Mouse (Mus musculus): ENCODE measurements around the gene Eaf2. TPM values are rescaled to one million over a fixed set of nuclear protein-coding genes. Genes with fewer than 3 reads are reported as not detected.
"Not testable (repeated sequence)": the region's sequence is repeated elsewhere in the genome, so short reads cannot be mapped to it uniquely, and the experiment has no call there.

Gene Eaf2
- total RNA-seq, 2 experiments from 2014 or later: 1.5 to 3.0 TPM

GRCm38 (mm10) chr16:36851202-36851601 lies 23.6 kb downstream of the Eaf2 start:
- DNase-seq (ENCODE audit: low spot score in 2 of 2): no peak

- DNase-seq (ENCODE audit: low spot score in 2 of 2): not testable (repeated sequence)
These were observed 27.9 kb downstream of the Eaf2 start for GRCm38 (mm10) chr16:36846894-36847293.

GRCm38 (mm10) chr16:36828820-36829219 lies 46.0 kb downstream of the Eaf2 start:
- DNase-seq (ENCODE audit: low spot score in 2 of 2): peak in 1 of 2 experiments; percentile 15

- peak; percentile 74 to 75 for DNase-seq (ENCODE audit: low spot score in 2 of 2)
These were observed 46.6 kb downstream of the Eaf2 start, which contains the start of gene Iqcb1 for GRCm38 (mm10) chr16:36828054-36828786. Gene Iqcb1 (plus strand): TSS chr16:36828385.

GRCm38 (mm10) chr16:36827611-36828053 lies 47.2 kb downstream of the Eaf2 start:
- DNase-seq (ENCODE audit: low spot score in 2 of 2): no peak

DNA sequence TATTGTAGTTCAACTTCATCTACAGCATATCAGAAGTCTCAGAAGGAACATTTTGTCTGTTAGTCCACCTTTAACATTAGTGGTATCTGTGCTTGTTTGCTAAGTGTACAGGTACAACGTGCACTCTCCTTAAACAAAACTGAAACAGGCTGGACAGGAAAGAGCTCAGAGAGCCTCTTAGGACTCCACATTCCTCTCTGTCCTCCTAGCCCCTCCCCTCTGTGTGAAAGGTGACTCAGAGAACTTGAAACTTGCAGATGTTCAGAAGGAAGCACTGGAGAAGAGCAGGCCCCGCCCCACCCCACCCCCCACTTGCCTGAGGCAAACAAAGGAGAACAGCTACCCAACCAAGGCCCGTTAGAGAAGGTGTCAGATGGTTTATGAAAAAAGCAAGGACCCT lies 53.3 kb downstream of the Eaf2 start:
- DNase-seq (ENCODE audit: low spot score in 2 of 2): no peak

GRCm38 (mm10) chr16:36820747-36821146 lies 54.1 kb downstream of the Eaf2 start:
- DNase-seq (ENCODE audit: low spot score in 2 of 2): no peak

GRCm38 (mm10) chr16:36820016-36820415 lies 54.8 kb downstream of the Eaf2 start:
- no peak for DNase-seq (ENCODE audit: low spot score in 2 of 2)

GRCm38 (mm10) chr16:36817321-36817926 lies 57.4 kb downstream of the Eaf2 start:
- peak; percentile 78 to 94 for DNase-seq (ENCODE audit: low spot score in 2 of 2)

- DNase-seq (ENCODE audit: low spot score in 2 of 2): no peak
These were observed 57.9 kb downstream of the Eaf2 start for GRCm38 (mm10) chr16:36816916-36817315.

- no peak for DNase-seq (ENCODE audit: low spot score in 2 of 2)
These were observed 61.1 kb downstream of the Eaf2 start for GRCm38 (mm10) chr16:36813680-36814079.

- DNase-seq (ENCODE audit: low spot score in 2 of 2): no peak
These were observed 66.2 kb downstream of the Eaf2 start for GRCm38 (mm10) chr16:36808616-36809015.

GRCm38 (mm10) chr16:36802361-36802760 lies 72.4 kb downstream of the Eaf2 start:
- DNase-seq (ENCODE audit: low spot score in 2 of 2): no peak

GRCm38 (mm10) chr16:36798334-36798733 lies 76.5 kb downstream of the Eaf2 start:
- DNase-seq (ENCODE audit: low spot score in 2 of 2): no peak

DNA sequence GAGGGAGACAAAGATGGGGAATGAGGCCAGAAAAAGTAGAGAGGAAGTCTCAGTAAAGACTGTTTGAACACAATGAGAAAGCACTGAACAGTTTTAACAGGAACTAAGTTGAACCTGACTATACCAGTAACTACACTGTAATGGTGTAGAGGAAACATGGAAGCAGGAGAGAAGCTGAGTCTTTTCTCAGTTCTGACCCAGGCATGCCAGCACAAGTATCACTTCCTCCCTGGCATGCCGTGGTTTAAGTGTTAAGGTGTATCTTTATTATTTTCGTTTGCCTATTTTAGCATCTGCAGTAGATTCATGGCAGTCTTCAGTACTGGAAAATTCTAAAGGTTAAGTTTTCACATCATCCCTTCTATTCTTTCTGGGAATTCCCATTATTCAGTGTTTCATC lies 79.8 kb downstream of the Eaf2 start:
- DNase-seq (ENCODE audit: low spot score in 2 of 2): no peak

DNA sequence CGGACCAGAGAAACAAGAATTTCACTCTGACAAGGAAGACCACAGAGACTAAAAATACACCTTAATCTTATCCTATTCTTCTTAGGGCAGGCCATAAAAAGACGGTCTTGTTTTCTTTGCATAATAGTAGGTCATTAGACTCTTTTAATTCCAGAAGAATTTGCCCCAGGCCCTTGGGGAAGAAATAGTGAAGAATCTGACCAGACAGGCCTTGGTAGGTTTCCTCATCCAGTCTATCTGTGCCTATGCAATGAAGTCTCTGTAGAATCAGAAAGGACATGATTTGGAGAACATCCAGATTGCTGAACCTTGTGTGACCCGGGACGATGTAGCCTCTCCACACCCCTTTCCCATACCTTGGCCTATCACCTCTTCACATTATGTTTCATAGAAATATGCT lies 84.6 kb downstream of the Eaf2 start:
- DNase-seq (ENCODE audit: low spot score in 2 of 2): no peak

DNA sequence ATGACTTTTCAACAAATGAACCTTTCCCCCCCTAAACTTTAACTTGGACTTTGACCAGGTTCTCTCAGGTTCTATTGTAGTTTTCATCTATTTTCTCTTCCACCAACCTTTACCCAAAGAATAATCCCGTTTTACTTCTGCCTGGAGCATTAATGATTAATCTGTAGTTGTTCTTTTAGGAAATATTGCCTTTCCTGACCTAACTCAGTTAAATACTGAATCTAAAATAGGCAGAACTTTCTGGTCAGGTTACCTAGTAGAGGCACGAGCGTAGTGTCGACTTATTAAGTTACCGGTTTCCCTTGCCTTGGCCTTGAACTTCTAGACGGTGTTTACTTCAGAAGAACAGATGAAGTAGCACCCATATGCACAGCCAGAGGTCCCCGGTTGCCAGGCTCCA lies 88.3 kb downstream of the Eaf2 start:
- DNase-seq (ENCODE audit: low spot score in 2 of 2): no peak

- peak; percentile 48 to 73 for DNase-seq (ENCODE audit: low spot score in 2 of 2)
These were observed 90.0 kb downstream of the Eaf2 start, which contains the start of gene Slc15a2 for GRCm38 (mm10) chr16:36784594-36785313. Gene Slc15a2 (minus strand): TSS chr16:36784962.

DNA sequence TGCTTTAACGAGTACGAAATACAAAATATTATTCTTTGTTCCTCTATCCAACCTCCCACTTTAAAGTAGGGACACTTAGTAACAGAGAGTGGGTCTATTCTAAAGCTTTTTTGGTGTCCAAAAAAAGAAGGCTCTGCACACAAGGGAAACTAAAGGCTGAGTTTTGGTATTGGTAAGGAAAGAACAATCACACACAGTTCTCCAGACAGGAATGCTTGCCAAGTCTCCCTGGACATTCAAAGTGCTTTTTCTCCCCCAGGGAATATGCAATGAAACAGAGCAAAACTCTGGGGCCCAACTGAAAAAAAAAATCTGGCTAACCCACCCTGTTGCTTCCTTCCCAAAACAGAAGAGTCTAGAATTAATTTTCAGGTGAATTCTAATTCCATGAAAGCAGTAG lies 90.7 kb downstream of the Eaf2 start:
- DNase-seq (ENCODE audit: low spot score in 2 of 2): peak in 1 of 2 experiments; percentile 35

DNA sequence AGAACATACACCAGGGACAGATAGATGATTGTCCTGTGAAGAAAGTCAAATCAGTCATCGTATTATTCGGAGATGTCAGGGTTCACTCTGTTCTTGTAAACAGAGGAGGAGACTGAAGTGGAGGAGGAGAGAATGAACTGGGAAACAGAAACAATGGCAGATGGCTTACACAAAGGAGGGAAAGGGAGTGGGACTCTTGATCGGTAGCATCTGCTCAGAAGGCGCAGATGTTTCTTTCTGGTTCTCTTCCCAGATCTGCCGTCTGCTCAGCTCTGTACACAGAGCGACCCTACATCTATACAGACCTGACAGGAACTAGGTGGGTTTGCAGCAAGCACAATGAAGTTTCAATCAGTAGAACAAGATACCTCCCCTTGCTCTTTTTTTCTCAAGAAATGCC lies 99.1 kb downstream of the Eaf2 start:
- peak; percentile 36 to 79 for DNase-seq (ENCODE audit: low spot score in 2 of 2)

DNA sequence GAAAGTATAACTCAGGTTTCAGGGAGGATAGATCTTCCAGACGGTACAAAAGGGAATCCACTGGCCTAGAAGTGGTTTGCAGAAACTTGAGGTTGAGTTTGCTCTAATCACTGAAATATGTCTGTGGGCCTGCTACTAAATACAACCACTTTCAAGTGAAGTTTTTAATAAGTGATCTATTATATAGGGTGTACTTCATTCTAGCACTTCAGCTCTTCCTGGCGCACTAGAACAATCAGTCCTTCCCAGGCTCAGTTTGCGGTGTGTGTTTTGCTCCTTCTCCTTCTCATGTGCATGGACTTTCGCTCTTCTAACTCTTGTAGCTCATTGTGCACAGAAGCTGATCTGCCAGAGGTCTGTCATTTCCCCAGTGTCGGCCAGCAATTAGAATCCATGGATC lies 101.8 kb downstream of the Eaf2 start:
- DNase-seq (ENCODE audit: low spot score in 2 of 2): no peak

DNA sequence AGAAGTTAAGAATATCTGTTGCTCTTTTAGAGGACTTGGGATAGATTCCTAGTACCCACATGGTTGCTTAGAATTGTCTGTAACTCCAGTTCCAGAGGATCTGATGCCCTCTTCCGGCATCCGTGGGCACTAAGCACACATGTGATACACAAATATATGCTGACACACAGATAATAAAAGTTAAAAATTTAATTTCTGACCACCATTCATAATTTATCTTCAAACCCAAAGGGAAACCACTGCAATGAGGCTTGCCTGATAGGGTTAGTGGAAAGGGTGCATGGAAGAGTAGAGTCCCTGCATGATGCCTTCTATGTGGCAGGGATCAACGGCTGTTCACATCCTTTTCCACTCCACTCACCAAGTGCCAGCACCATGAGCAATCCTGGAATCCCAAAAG lies 103.1 kb downstream of the Eaf2 start:
- DNase-seq (ENCODE audit: low spot score in 2 of 2): no peak
